Mouse (Mus musculus): ENCODE data around the gene Ube2u. TPM values are rescaled to one million over a fixed set of nuclear protein-coding genes. Genes with fewer than 3 reads are reported as not detected.

The Ube2u gene
- not detected in 2 replicates for polyA plus RNA-seq (2012; rRNA removed)

- H3K4me1 ChIP-seq (replicated peaks; ENCODE audit: control insufficient read depth, insufficient read depth, low read length) = no peaks in the 10 kb centered on the region
- TF ChIP-seq POLR2A (IDR thresholded peaks at IDR 0.05; ENCODE audit: control insufficient read depth, extremely low read depth, insufficient read depth, low read length, poor library complexity) = no peak
- TF ChIP-seq CTCF (IDR thresholded peaks at IDR 0.05; ENCODE audit: borderline replicate concordance, control insufficient read depth, extremely low read depth, insufficient read depth, low read length, poor library complexity) = no peak
- no peaks in the 10 kb centered on the region for H3K36me3 ChIP-seq (ENCODE audit: control insufficient read depth, insufficient read depth, low read length)
- DNase-seq = no peak
- 65% methylated on average over 15 of the region's 15 CpGs for WGBS
- H3K27me3 ChIP-seq (ENCODE audit: control insufficient read depth, insufficient read depth, low read length) = no peaks in the 10 kb centered on the region
- no peak within 1 kb of the TSS for H3K27ac ChIP-seq (ENCODE audit: control insufficient read depth, insufficient read depth, low read length)
- H3K4me3 ChIP-seq (ENCODE audit: control insufficient read depth, insufficient read depth, low read length) = no peak within 1 kb of the TSS
These were observed at the start of gene Ube2u for GRCm38 (mm10) chr4:100478592-100479321. Gene Ube2u, plus strand, starts transcription at chr4:100478849.

DNA sequence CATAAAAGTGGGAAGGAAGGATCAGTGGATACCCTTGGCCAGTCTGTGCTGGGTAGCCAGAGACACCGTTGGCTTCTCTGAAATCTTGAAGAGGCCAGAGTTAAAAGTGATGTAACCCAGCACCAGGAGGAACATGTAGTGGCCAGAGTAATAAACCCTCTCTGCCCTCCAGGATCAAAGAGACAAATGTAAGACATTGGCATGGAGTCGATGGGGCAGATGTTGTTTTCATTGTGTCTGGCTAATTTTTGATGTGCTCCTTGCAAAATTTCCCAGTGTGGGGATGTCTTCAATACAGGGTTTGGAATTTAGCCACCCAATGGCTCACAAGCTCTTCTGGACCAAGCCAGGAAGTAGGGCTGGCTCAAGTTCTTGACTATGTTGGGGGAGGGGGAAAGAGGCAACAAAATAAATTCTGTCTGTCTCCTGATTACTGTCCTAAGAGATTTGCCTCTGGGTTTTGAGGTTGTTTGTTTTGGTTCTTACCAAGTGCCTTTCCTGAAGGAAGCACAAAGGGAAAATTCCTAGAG is 49.2 kb upstream of the Ube2u start:
- Histone ChIP-seq H3K27me3 (ENCODE audit: control insufficient read depth, insufficient read depth, low read length) (no peaks in the 10 kb centered on the region), H3K4me3 (ENCODE audit: control insufficient read depth, insufficient read depth, low read length) (no peak overlapping the region), H3K4me1 (replicated peaks; ENCODE audit: control insufficient read depth, insufficient read depth, low read length) (no peaks in the 10 kb centered on the region), H3K36me3 (ENCODE audit: control insufficient read depth, insufficient read depth, low read length) (no peaks in the 10 kb centered on the region), H3K27ac (ENCODE audit: control insufficient read depth, insufficient read depth, low read length) (no peak overlapping the region)
- no peak for DNase-seq
- TF ChIP-seq CTCF (IDR thresholded peaks at IDR 0.05; ENCODE audit: borderline replicate concordance, control insufficient read depth, extremely low read depth, insufficient read depth, low read length, poor library complexity) = no peak
- TF ChIP-seq POLR2A (IDR thresholded peaks at IDR 0.05; ENCODE audit: control insufficient read depth, extremely low read depth, insufficient read depth, low read length, poor library complexity) = no peak
- 89% methylated on average over 2 of the region's 2 CpGs for WGBS

DNA sequence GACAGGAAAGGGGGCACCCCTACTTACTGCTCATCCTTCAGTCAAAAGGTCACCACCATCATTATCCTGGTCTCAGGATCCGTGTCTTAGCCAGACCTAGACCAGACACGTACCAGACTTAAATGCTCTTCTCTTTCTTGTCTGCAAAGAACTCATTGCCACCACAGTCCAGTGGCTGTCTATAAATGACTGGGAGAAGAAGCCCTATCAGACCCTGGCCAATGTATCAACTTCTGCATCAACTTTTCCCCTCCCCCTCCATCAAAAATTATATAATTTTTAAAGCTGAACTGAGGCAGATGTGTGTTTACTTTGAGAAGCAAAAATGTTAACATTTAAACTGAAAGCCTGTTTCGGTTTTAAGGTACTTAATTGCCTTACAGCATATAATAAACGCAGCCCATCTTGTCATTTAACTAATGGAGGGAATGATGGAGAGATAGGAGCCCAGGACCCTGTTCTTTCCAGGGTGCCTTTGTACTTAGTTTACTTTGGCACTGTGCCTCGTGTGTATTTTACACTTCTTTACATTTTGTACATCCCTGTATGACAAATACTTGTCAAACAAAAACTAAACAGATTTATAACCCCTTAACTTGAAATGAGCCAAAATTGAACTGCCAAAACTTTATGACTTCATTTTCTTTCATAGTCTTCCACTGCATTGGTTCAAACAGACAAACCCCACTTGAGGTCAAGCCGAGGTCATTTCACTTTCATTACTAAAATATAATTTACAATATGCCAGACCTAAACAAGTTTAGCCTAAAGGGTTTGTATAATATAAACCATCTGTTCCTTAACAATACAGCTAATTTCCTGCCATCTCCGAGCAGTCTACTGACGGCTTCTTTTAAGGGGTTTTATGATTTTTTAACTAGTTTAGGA is 43.1 kb upstream of the Ube2u start:
- Histone ChIP-seq H3K27me3 (ENCODE audit: control insufficient read depth, insufficient read depth, low read length) (no peaks in the 10 kb centered on the region), H3K36me3 (ENCODE audit: control insufficient read depth, insufficient read depth, low read length) (no peaks in the 10 kb centered on the region), H3K4me3 (ENCODE audit: control insufficient read depth, insufficient read depth, low read length) (no peak overlapping the region), H3K4me1 (replicated peaks; ENCODE audit: control insufficient read depth, insufficient read depth, low read length) (no peaks in the 10 kb centered on the region), H3K27ac (ENCODE audit: control insufficient read depth, insufficient read depth, low read length) (no peak overlapping the region)
- 83% methylated on average over 8 of the region's 8 CpGs for WGBS
- no peak for TF ChIP-seq CTCF (IDR thresholded peaks at IDR 0.05; ENCODE audit: borderline replicate concordance, control insufficient read depth, extremely low read depth, insufficient read depth, low read length, poor library complexity)
- TF ChIP-seq POLR2A (IDR thresholded peaks at IDR 0.05; ENCODE audit: control insufficient read depth, extremely low read depth, insufficient read depth, low read length, poor library complexity) = no peak
- DNase-seq = no peak

DNA sequence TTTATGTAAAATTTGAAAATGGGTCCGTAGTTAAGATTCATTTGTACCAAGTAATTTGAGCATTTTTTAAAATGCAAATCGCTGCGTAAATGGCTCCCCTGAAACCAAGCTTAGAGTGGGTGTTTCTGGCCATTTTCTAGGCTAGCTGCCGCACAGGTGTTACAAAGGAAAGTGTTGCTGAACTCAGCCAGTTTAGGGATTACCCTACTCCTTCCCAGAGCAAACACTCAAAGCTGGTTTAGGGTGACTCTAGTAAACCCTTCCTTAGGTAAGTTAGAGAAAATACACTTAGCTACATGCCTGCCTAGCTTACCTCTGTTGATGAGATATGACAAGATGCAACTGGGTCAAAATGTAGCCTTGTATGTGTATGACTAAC is 42.5 kb upstream of the Ube2u start:
- no peak overlapping the region for H3K27ac ChIP-seq (ENCODE audit: control insufficient read depth, insufficient read depth, low read length)
- no peaks in the 10 kb centered on the region for H3K4me1 ChIP-seq (replicated peaks; ENCODE audit: control insufficient read depth, insufficient read depth, low read length)
- 93% methylated on average over 4 of the region's 4 CpGs for WGBS

GRCm38 (mm10) chr4:100446897-100447296 is 31.8 kb upstream of the Ube2u start:
- Histone ChIP-seq H3K27me3 (ENCODE audit: control insufficient read depth, insufficient read depth, low read length) (no peaks in the 10 kb centered on the region), H3K36me3 (ENCODE audit: control insufficient read depth, insufficient read depth, low read length) (no peaks in the 10 kb centered on the region), H3K4me3 (ENCODE audit: control insufficient read depth, insufficient read depth, low read length) (no peak overlapping the region), H3K4me1 (replicated peaks; ENCODE audit: control insufficient read depth, insufficient read depth, low read length) (no peaks in the 10 kb centered on the region), H3K27ac (ENCODE audit: control insufficient read depth, insufficient read depth, low read length) (no peak overlapping the region)
- DNase-seq = no peak
- TF ChIP-seq CTCF (IDR thresholded peaks at IDR 0.05; ENCODE audit: borderline replicate concordance, control insufficient read depth, extremely low read depth, insufficient read depth, low read length, poor library complexity) (no peak), POLR2A (IDR thresholded peaks at IDR 0.05; ENCODE audit: control insufficient read depth, extremely low read depth, insufficient read depth, low read length, poor library complexity) (no peak)
- 45% methylated on average over 3 of the region's 3 CpGs for WGBS

More for the DNA sequence above, 42.5 kb upstream of the Ube2u start:
- TF ChIP-seq CTCF (IDR thresholded peaks at IDR 0.05; ENCODE audit: borderline replicate concordance, control insufficient read depth, extremely low read depth, insufficient read depth, low read length, poor library complexity) = no peak
- no peak for TF ChIP-seq POLR2A (IDR thresholded peaks at IDR 0.05; ENCODE audit: control insufficient read depth, extremely low read depth, insufficient read depth, low read length, poor library complexity)
- no peak for DNase-seq
- Histone ChIP-seq H3K27me3 (ENCODE audit: control insufficient read depth, insufficient read depth, low read length) (no peaks in the 10 kb centered on the region), H3K4me3 (ENCODE audit: control insufficient read depth, insufficient read depth, low read length) (no peak overlapping the region), H3K36me3 (ENCODE audit: control insufficient read depth, insufficient read depth, low read length) (no peaks in the 10 kb centered on the region)

DNA sequence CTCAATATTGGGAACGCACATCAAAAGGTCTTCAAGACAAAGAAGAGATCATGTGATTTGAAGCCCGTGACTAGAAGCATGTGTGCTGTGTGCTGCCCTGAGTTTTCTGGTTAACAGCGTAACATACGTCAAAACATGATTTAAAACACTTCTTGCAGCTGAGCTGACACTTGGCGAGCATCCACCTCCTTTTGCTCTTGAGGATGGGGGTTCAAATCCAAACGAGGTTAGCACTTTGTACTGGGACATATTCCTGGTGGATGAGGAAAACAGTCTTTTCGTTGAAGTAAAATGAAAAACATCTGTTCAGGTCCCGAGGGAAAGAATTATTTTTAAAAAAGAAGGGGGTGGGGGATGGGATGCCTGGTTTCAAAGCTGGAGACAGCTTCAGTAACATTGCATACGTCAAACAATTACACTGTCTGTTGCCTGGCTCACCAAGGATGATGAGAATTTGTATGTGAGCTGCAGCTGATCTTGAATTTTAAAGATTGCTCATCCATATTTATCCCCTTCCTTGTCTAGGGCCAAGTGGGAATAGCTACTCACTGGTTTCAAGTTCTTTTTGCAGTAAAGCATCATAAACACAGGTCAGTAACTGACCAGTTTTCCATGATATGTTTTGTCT is 16.0 kb upstream of the Ube2u start:
- no peak overlapping the region for H3K27ac ChIP-seq (ENCODE audit: control insufficient read depth, insufficient read depth, low read length)
- no peak for TF ChIP-seq CTCF (IDR thresholded peaks at IDR 0.05; ENCODE audit: borderline replicate concordance, control insufficient read depth, extremely low read depth, insufficient read depth, low read length, poor library complexity)
- TF ChIP-seq POLR2A (IDR thresholded peaks at IDR 0.05; ENCODE audit: control insufficient read depth, extremely low read depth, insufficient read depth, low read length, poor library complexity) = no peak
- H3K4me1 ChIP-seq (replicated peaks; ENCODE audit: control insufficient read depth, insufficient read depth, low read length) = no peaks in the 10 kb centered on the region
- no peak for DNase-seq
- no peaks in the 10 kb centered on the region for H3K36me3 ChIP-seq (ENCODE audit: control insufficient read depth, insufficient read depth, low read length)
- H3K27me3 ChIP-seq (ENCODE audit: control insufficient read depth, insufficient read depth, low read length) = no peaks in the 10 kb centered on the region
- 84% methylated on average over 9 of the region's 9 CpGs for WGBS
- no peak overlapping the region for H3K4me3 ChIP-seq (ENCODE audit: control insufficient read depth, insufficient read depth, low read length)
